Mouse (Mus musculus): Measurements from ENCODE around the gene Nmur2.

- TF ChIP-seq CTCF (IDR thresholded peaks at IDR 0.05; ENCODE audit: low read depth) (no peak), EP300 (IDR thresholded peaks at IDR 0.05; ENCODE audit: low read depth) (no peak)
Observed at GRCm38 (mm10) chr11:56013510-56014057, 27.2 kb downstream of the Nmur2 start.

Measured in liver, postnatal 0 days (tissue).